Mouse (Mus musculus): ENCODE measurements around the gene Gm15262. TPM values are rescaled to one million over a fixed set of nuclear protein-coding genes. Genes with fewer than 3 reads are reported as not detected.
"Not testable (repeated sequence)": the region's sequence is repeated elsewhere in the genome, so short reads cannot be mapped to it uniquely, and the experiment has no call there.

Gm15262 gene
- not detected in 2 replicates for polyA plus RNA-seq (2015; fragmentation: Nextera tagmentation; extraction: Ambion mirVana)

DNA sequence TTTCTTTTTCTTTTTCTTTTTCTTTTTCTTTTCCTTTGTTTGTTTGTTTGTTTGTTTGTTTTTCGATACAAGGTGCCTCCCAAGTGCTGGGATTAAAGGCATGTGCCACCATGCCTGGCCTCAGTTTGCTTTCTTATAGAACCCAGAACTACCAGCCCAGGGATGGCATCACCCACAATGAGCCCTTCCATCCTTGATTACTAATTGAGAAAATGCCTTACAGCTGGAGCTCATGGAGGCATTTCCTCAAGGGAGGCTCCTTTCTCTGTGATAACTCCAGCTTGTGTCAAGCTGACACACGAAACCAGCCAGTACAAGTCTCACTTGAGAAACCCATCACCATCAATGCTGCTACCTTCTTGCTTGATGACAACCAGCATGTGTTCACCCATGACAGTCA is at the start of gene Gm15262:
Gene Gm15262 (plus strand): TSS at position 301 of the 400 bp plus-strand sequence.
- H3K4me1 ChIP-seq (ENCODE audit: control insufficient read depth, insufficient read depth, low read length); H3K27me3 ChIP-seq (replicated peaks; ENCODE audit: control insufficient read depth, insufficient read depth, low read length); H3K4me3 ChIP-seq (ENCODE audit: low read length); H3K27ac ChIP-seq (ENCODE audit: low read length); H3K9ac ChIP-seq (ENCODE audit: low read depth, low read length); H3K9me3 ChIP-seq (ENCODE audit: control insufficient read depth, low read length); H3K36me3 ChIP-seq (ENCODE audit: control insufficient read depth, insufficient read depth, low read length); H3K4me2 ChIP-seq (ENCODE audit: low read depth, low read length); ATAC-seq: not testable (repeated sequence)
- 57% methylated on average over 2 of the region's 2 CpGs for WGBS

DNA sequence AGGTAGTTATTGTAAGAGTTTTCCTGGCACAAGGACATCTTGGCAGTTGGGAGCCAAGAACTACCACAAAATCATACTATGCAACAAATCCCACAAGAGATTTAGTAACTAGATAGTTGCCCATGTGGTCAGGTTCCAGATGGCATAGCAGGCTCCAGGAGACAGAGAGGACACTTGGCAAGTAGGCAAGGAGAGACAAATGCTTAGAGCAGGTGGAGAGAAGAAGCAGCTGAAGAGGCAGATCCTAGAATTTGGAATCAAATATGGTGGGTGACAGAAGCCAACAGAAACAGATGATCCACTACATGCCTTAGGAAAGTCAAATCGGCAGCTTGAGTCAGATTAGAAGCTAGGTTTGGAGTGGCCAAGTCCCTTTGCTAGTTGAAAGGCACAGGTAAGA is 20.9 kb downstream of the Gm15262 start:
- Histone ChIP-seq H3K36me3 (ENCODE audit: control insufficient read depth, insufficient read depth, low read length) (no peaks in the 10 kb centered on the region), H3K9ac (ENCODE audit: low read depth, low read length) (no peak overlapping the region), H3K4me3 (ENCODE audit: low read length) (no peak overlapping the region), H3K4me1 (ENCODE audit: control insufficient read depth, insufficient read depth, low read length) (no peaks in the 10 kb centered on the region), H3K27me3 (replicated peaks; ENCODE audit: control insufficient read depth, insufficient read depth, low read length) (no peaks in the 10 kb centered on the region; the same call in 1 of the 2 replicates), H3K9me3 (ENCODE audit: control insufficient read depth, low read length) (no peaks in the 10 kb centered on the region), H3K4me2 (ENCODE audit: low read depth, low read length) (no peak overlapping the region), H3K27ac (ENCODE audit: low read length) (no peak overlapping the region)
- 84% methylated on average over 1 of the region's 1 CpGs for WGBS
- ATAC-seq: no peak

- Histone ChIP-seq H3K9ac (ENCODE audit: low read depth, low read length) (no peak overlapping the region), H3K4me1 (ENCODE audit: control insufficient read depth, insufficient read depth, low read length) (no peaks in the 10 kb centered on the region), H3K27ac (ENCODE audit: low read length) (no peak overlapping the region), H3K9me3 (ENCODE audit: control insufficient read depth, low read length) (no peaks in the 10 kb centered on the region), H3K36me3 (ENCODE audit: control insufficient read depth, insufficient read depth, low read length) (no peaks in the 10 kb centered on the region), H3K27me3 (replicated peaks; ENCODE audit: control insufficient read depth, insufficient read depth, low read length) (no peaks in the 10 kb centered on the region), H3K4me3 (ENCODE audit: low read length) (no peak overlapping the region), H3K4me2 (ENCODE audit: low read depth, low read length) (no peak overlapping the region)
- no peak for ATAC-seq
Measured at GRCm38 (mm10) chrX:161316443-161316842, 29.2 kb downstream of the Gm15262 start.

GRCm38 (mm10) chrX:161370927-161371326 is 83.7 kb downstream of the Gm15262 start:
- H3K9ac ChIP-seq (ENCODE audit: low read depth, low read length): no peak overlapping the region
- ATAC-seq: no peak
- no peaks in the 10 kb centered on the region for H3K36me3 ChIP-seq (ENCODE audit: control insufficient read depth, insufficient read depth, low read length)
- no peaks in the 10 kb centered on the region for H3K9me3 ChIP-seq (ENCODE audit: control insufficient read depth, low read length)
- H3K4me3 ChIP-seq (ENCODE audit: low read length): no peak overlapping the region
- no peaks in the 10 kb centered on the region for H3K4me1 ChIP-seq (ENCODE audit: control insufficient read depth, insufficient read depth, low read length)
- no peak overlapping the region for H3K4me2 ChIP-seq (ENCODE audit: low read depth, low read length)
- H3K27me3 ChIP-seq (replicated peaks; ENCODE audit: control insufficient read depth, insufficient read depth, low read length): no peaks in the 10 kb centered on the region
- H3K27ac ChIP-seq (ENCODE audit: low read length): no peak overlapping the region
- WGBS: 32% methylated on average over 11 of the region's 11 CpGs

GRCm38 (mm10) chrX:161371461-161371860 is 84.2 kb downstream of the Gm15262 start:
- H3K4me3 ChIP-seq (ENCODE audit: low read length): no peak overlapping the region
- 46% methylated on average over 3 of the region's 3 CpGs for WGBS
- no peak overlapping the region for H3K27ac ChIP-seq (ENCODE audit: low read length)
- no peaks in the 10 kb centered on the region for H3K9me3 ChIP-seq (ENCODE audit: control insufficient read depth, low read length)
- no peak overlapping the region for H3K4me2 ChIP-seq (ENCODE audit: low read depth, low read length)
- ATAC-seq: no peak
- no peaks in the 10 kb centered on the region for H3K27me3 ChIP-seq (replicated peaks; ENCODE audit: control insufficient read depth, insufficient read depth, low read length)
- H3K4me1 ChIP-seq (ENCODE audit: control insufficient read depth, insufficient read depth, low read length): no peaks in the 10 kb centered on the region
- H3K36me3 ChIP-seq (ENCODE audit: control insufficient read depth, insufficient read depth, low read length): no peaks in the 10 kb centered on the region
- no peak overlapping the region for H3K9ac ChIP-seq (ENCODE audit: low read depth, low read length)

DNA sequence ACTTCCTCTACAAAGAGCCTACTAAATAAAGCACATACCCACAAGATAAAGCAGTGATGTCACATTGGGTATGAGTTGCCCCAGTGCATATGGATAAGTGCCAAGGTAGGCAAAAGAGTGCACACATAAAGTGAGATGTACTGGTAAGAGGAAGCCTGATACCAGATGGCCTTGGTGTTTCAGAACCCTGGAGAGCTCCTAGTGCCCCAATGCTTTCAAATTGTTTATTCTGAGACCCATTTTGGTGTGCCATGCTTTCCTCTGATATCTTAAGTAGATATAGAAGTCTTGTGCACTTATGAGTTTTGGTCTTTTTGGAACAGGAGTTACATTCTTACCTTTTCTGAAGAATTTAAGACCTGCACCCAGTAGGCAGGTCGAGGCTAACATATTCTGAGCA is 88.3 kb downstream of the Gm15262 start:
- H3K27ac ChIP-seq (ENCODE audit: low read length): no peak overlapping the region
- H3K4me1 ChIP-seq (ENCODE audit: control insufficient read depth, insufficient read depth, low read length): no peaks in the 10 kb centered on the region
- H3K36me3 ChIP-seq (ENCODE audit: control insufficient read depth, insufficient read depth, low read length): no peaks in the 10 kb centered on the region
- H3K4me3 ChIP-seq (ENCODE audit: low read length): no peak overlapping the region
- no peak overlapping the region for H3K9ac ChIP-seq (ENCODE audit: low read depth, low read length)
- WGBS: 55% methylated on average over 1 of the region's 1 CpGs
- H3K9me3 ChIP-seq (ENCODE audit: control insufficient read depth, low read length): no peaks in the 10 kb centered on the region
- H3K27me3 ChIP-seq (replicated peaks; ENCODE audit: control insufficient read depth, insufficient read depth, low read length): no peaks in the 10 kb centered on the region
- no peak overlapping the region for H3K4me2 ChIP-seq (ENCODE audit: low read depth, low read length)
- no peak for ATAC-seq

GRCm38 (mm10) chrX:161385791-161386190 is 98.5 kb downstream of the Gm15262 start:
- ATAC-seq: no peak
- H3K4me3 ChIP-seq (ENCODE audit: low read length): no peak overlapping the region
- WGBS: 41% methylated on average over 8 of the region's 8 CpGs
- no peak overlapping the region for H3K4me2 ChIP-seq (ENCODE audit: low read depth, low read length)
- no peaks in the 10 kb centered on the region for H3K9me3 ChIP-seq (ENCODE audit: control insufficient read depth, low read length)
- H3K9ac ChIP-seq (ENCODE audit: low read depth, low read length): no peak overlapping the region
- no peak overlapping the region for H3K27ac ChIP-seq (ENCODE audit: low read length)
- H3K27me3 ChIP-seq (replicated peaks; ENCODE audit: control insufficient read depth, insufficient read depth, low read length): no peaks in the 10 kb centered on the region
- no peaks in the 10 kb centered on the region for H3K36me3 ChIP-seq (ENCODE audit: control insufficient read depth, insufficient read depth, low read length)
- no peaks in the 10 kb centered on the region for H3K4me1 ChIP-seq (ENCODE audit: control insufficient read depth, insufficient read depth, low read length)

DNA sequence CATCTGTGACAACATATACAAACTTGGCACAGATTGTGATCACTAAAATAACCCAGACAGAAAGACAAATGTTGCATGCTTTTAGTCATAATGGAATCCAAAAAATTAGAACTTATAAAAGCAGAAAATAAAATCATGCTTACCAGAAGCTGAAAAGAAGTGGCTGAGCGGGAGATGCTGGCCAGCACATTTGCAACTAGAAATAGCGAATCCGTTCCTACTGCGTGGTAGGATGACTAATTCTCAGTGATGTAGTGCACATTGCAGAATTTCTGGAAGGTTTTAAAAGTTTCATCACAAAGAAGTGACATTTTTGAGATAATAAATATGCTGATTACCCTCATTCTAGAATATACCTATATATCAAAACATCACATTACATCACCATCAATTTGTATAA is 100.7 kb downstream of the Gm15262 start:
- Histone ChIP-seq H3K27ac (ENCODE audit: low read length) (no peak overlapping the region), H3K4me3 (ENCODE audit: low read length) (no peak overlapping the region), H3K4me2 (ENCODE audit: low read depth, low read length) (no peak overlapping the region), H3K9ac (ENCODE audit: low read depth, low read length) (no peak overlapping the region), H3K36me3 (ENCODE audit: control insufficient read depth, insufficient read depth, low read length) (no peaks in the 10 kb centered on the region), H3K4me1 (ENCODE audit: control insufficient read depth, insufficient read depth, low read length) (no peaks in the 10 kb centered on the region), H3K27me3 (replicated peaks; ENCODE audit: control insufficient read depth, insufficient read depth, low read length) (no peaks in the 10 kb centered on the region), H3K9me3 (ENCODE audit: control insufficient read depth, low read length) (no peaks in the 10 kb centered on the region)
- no peak for ATAC-seq
- 89% methylated on average over 4 of the region's 4 CpGs for WGBS

DNA sequence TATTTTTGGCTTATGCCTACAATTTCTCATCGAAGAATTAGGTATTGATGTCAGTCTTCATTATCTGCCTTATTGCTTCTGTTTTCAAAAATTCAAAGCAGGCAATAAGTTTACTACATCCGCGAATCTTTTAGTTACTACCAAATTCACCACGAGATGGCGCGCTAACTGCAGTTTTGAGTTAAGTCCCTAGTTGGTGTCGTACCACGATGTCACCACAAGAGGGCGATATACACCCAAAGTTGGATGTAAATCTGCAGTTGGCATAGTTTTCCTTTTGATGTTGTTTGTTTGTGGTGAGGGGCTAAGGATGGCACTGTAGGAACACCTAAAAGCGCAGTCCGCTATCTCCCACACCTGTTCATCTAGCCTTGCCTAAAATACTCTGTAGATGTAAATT is 111.9 kb downstream of the Gm15262 start:
- H3K4me1 ChIP-seq (ENCODE audit: control insufficient read depth, insufficient read depth, low read length): no peaks in the 10 kb centered on the region
- no peaks in the 10 kb centered on the region for H3K36me3 ChIP-seq (ENCODE audit: control insufficient read depth, insufficient read depth, low read length)
- H3K9me3 ChIP-seq (ENCODE audit: control insufficient read depth, low read length): no peaks in the 10 kb centered on the region
- no peak overlapping the region for H3K4me2 ChIP-seq (ENCODE audit: low read depth, low read length)
- no peak overlapping the region for H3K4me3 ChIP-seq (ENCODE audit: low read length)
- peaks cover 3% of the 10 kb centered on the region; the same call in 1 of the 2 replicates for H3K27me3 ChIP-seq (replicated peaks; ENCODE audit: control insufficient read depth, insufficient read depth, low read length)
- no peak overlapping the region for H3K9ac ChIP-seq (ENCODE audit: low read depth, low read length)
- no peak for ATAC-seq
- no peak overlapping the region for H3K27ac ChIP-seq (ENCODE audit: low read length)
- WGBS: 25% methylated on average over 11 of the region's 11 CpGs

- 78% methylated on average over 1 of the region's 1 CpGs for WGBS
- no peak for ATAC-seq
Measured at GRCm38 (mm10) chrX:161411151-161411550, 123.9 kb downstream of the Gm15262 start.

More at GRCm38 (mm10) chrX:161411151-161411550, 123.9 kb downstream of the Gm15262 start:
- Histone ChIP-seq H3K4me2 (ENCODE audit: low read depth, low read length) (no peak overlapping the region), H3K9ac (ENCODE audit: low read depth, low read length) (no peak overlapping the region), H3K9me3 (ENCODE audit: control insufficient read depth, low read length) (no peaks in the 10 kb centered on the region), H3K4me1 (ENCODE audit: control insufficient read depth, insufficient read depth, low read length) (no peaks in the 10 kb centered on the region), H3K27ac (ENCODE audit: low read length) (no peak overlapping the region), H3K27me3 (replicated peaks; ENCODE audit: control insufficient read depth, insufficient read depth, low read length) (0 out of 2 replicates have a peak, but pooled peaks cover 2% of the 10 kb centered on the region), H3K36me3 (ENCODE audit: control insufficient read depth, insufficient read depth, low read length) (no peaks in the 10 kb centered on the region), H3K4me3 (ENCODE audit: low read length) (no peak overlapping the region)
